Mouse (Mus musculus) midbrain, embryonic 10.5 days (tissue): ENCODE measurements at regions not wholly inside any gene's neighbourhood (a gene's known extent, or its start where the extent isn't known, plus 50 kb on each side); places are given as distances from the start of the nearest gene placed in this dataset.

Source experiments
- DNase-seq: peaks from one replicate; pipeline ENCODE4 v3.0.0-alpha.2; 2017; ENCODE audit warnings: low spot score
- H3K27ac ChIP-seq: fragments of 300-500 bp; sonication (generic); replicated peaks from 2 replicates; pipeline ENCODE4 v1.5.1; 2016; ENCODE audit warnings: mild to moderate bottlenecking
- H3K27me3 ChIP-seq: fragments of 300-500 bp; sonication (generic); 2 replicates; pipeline ENCODE4 v1.6.1; 2016; ENCODE audit warnings: low read depth, mild to moderate bottlenecking; ENCODE audit not compliant: poor library complexity, severe bottlenecking
- H3K36me3 ChIP-seq: fragments of 300-500 bp; sonication (generic); 2 replicates; pipeline ENCODE4 v1.6.1; 2016; ENCODE audit warnings: mild to moderate bottlenecking, moderate library complexity
- H3K4me1 ChIP-seq: fragments of 300-500 bp; sonication (generic); 2 replicates; pipeline ENCODE4 v1.6.1; 2016
- H3K4me3 ChIP-seq: fragments of 300-500 bp; sonication (generic); 2 replicates; pipeline ENCODE4 v1.5.1; 2016; ENCODE audit warnings: mild to moderate bottlenecking, moderate library complexity
- H3K9me3 ChIP-seq: fragments of 300-500 bp; sonication (generic); replicated peaks from 2 replicates; pipeline ENCODE4 v1.6.1; 2016; ENCODE audit warnings: mild to moderate bottlenecking
- WGBS: fragments of 180-500 bp; shearing (Covaris S2); methylation state at CpG from one replicate; pipeline ENCODE4 v1.1.7; 2016; 5-methylcytosine and 5-hydroxymethylcytosine counted together

- H3K36me3 ChIP-seq, result no peaks in the 10 kb centered on the region
- H3K27me3 ChIP-seq, result peaks cover 33% of the 10 kb centered on the region
- H3K4me3 ChIP-seq, result no peak overlapping the region
- H3K9me3 ChIP-seq, result no peaks in the 10 kb centered on the region
- H3K27ac ChIP-seq, result peak overlapping the region; percentile 33; the same call in 1 of the 2 replicates
- DNase-seq, result no peak
- 86% methylated on average over 14 of the region's 14 CpGs for WGBS
- peaks cover 35% of the 10 kb centered on the region for H3K4me1 ChIP-seq
Observed at GRCm38 (mm10) chr12:79959540-79960305, 153.1 kb downstream of the Zfp36l1 start.

GRCm38 (mm10) chr12:79957211-79957610 is 155.6 kb downstream of the Zfp36l1 start:
- no peak overlapping the region for H3K4me3 ChIP-seq
- H3K4me1 ChIP-seq, result peaks cover 29% of the 10 kb centered on the region
- WGBS, result 74% methylated on average over 4 of the region's 4 CpGs
- DNase-seq, result no peak
- peaks cover 33% of the 10 kb centered on the region for H3K27me3 ChIP-seq
- H3K36me3 ChIP-seq, result no peaks in the 10 kb centered on the region
- H3K27ac ChIP-seq, result peak overlapping the region; percentile 57
- H3K9me3 ChIP-seq, result no peaks in the 10 kb centered on the region

- no peak for DNase-seq
- 0 out of 2 replicates have a peak overlapping the region, but pooled peaks have one; percentile 57 for H3K27ac ChIP-seq
- no peak overlapping the region for H3K4me3 ChIP-seq
- no peaks in the 10 kb centered on the region for H3K9me3 ChIP-seq
- peaks cover 33% of the 10 kb centered on the region for H3K4me1 ChIP-seq
- peaks cover 29% of the 10 kb centered on the region for H3K27me3 ChIP-seq
- H3K36me3 ChIP-seq, result no peaks in the 10 kb centered on the region
- WGBS, result 92% methylated on average over 6 of the region's 6 CpGs
Observed at GRCm38 (mm10) chr12:79956351-79956750, 156.5 kb downstream of the Zfp36l1 start.

- WGBS, result 87% methylated on average over 2 of the region's 2 CpGs
- Histone ChIP-seq H3K36me3 (no peaks in the 10 kb centered on the region), H3K27ac (no peak overlapping the region), H3K27me3 (peaks cover 21% of the 10 kb centered on the region), H3K9me3 (no peaks in the 10 kb centered on the region), H3K4me1 (peaks cover 42% of the 10 kb centered on the region), H3K4me3 (no peak overlapping the region)
- DNase-seq, result no peak
Observed at GRCm38 (mm10) chr12:79955501-79955900, 157.3 kb downstream of the Zfp36l1 start.

GRCm38 (mm10) chr12:79950579-79951112 is 162.2 kb downstream of the Zfp36l1 start:
- WGBS, result 91% methylated on average over 7 of the region's 7 CpGs
- Histone ChIP-seq H3K4me3 (no peak overlapping the region), H3K27me3 (peaks cover 37% of the 10 kb centered on the region), H3K9me3 (no peaks in the 10 kb centered on the region), H3K27ac (no peak overlapping the region), H3K36me3 (no peaks in the 10 kb centered on the region), H3K4me1 (peaks cover 45% of the 10 kb centered on the region)
- DNase-seq, result no peak

- Histone ChIP-seq H3K9me3 (no peaks in the 10 kb centered on the region), H3K27ac (peak overlapping the region; percentile 77), H3K27me3 (peaks cover 31% of the 10 kb centered on the region), H3K4me1 (peaks cover 54% of the 10 kb centered on the region), H3K4me3 (no peak overlapping the region), H3K36me3 (no peaks in the 10 kb centered on the region)
- peak; percentile 55 for DNase-seq
- WGBS, result 36% methylated on average over 14 of the region's 14 CpGs
Observed at GRCm38 (mm10) chr12:79949101-79949824, 163.6 kb downstream of the Zfp36l1 start.

- no peaks in the 10 kb centered on the region for H3K36me3 ChIP-seq
- H3K27ac ChIP-seq, result peak overlapping the region; percentile 77; the same call in 1 of the 2 replicates
- H3K27me3 ChIP-seq, result peaks cover 41% of the 10 kb centered on the region
- no peaks in the 10 kb centered on the region for H3K9me3 ChIP-seq
- peaks cover 67% of the 10 kb centered on the region for H3K4me1 ChIP-seq
- 92% methylated on average over 4 of the region's 4 CpGs for WGBS
- no peak for DNase-seq
- H3K4me3 ChIP-seq, result no peak overlapping the region
Observed at GRCm38 (mm10) chr12:79947574-79947973, 165.2 kb downstream of the Zfp36l1 start.

- no peak for DNase-seq
- WGBS, result 79% methylated on average over 10 of the region's 10 CpGs
- Histone ChIP-seq H3K27me3 (peaks cover 49% of the 10 kb centered on the region), H3K9me3 (no peaks in the 10 kb centered on the region), H3K36me3 (no peaks in the 10 kb centered on the region), H3K4me3 (no peak overlapping the region), H3K27ac (peak overlapping the region; percentile 83), H3K4me1 (peaks cover 73% of the 10 kb centered on the region)
Observed at GRCm38 (mm10) chr12:79946777-79947176, 166.0 kb downstream of the Zfp36l1 start.

- Histone ChIP-seq H3K27ac (peak overlapping the region; percentile 83), H3K4me3 (no peak overlapping the region), H3K36me3 (no peaks in the 10 kb centered on the region), H3K27me3 (peaks cover 50% of the 10 kb centered on the region), H3K4me1 (peaks cover 64% of the 10 kb centered on the region), H3K9me3 (no peaks in the 10 kb centered on the region)
- DNase-seq, result no peak
- WGBS, result 94% methylated on average over 4 of the region's 4 CpGs
Observed at GRCm38 (mm10) chr12:79945899-79946298, 166.9 kb downstream of the Zfp36l1 start.

- peak; percentile 62 for DNase-seq
- 19% methylated on average over 6 of the region's 6 CpGs for WGBS
- H3K4me3 ChIP-seq, result no peak overlapping the region
- peaks cover 60% of the 10 kb centered on the region for H3K4me1 ChIP-seq
- peak overlapping the region; percentile 83 for H3K27ac ChIP-seq
- H3K9me3 ChIP-seq, result no peaks in the 10 kb centered on the region
- H3K36me3 ChIP-seq, result no peaks in the 10 kb centered on the region
- peaks cover 50% of the 10 kb centered on the region for H3K27me3 ChIP-seq
Observed at GRCm38 (mm10) chr12:79944714-79945493, 167.9 kb downstream of the Zfp36l1 start.

- H3K27ac ChIP-seq, result peak overlapping the region; percentile 83
- WGBS, result 87% methylated on average over 10 of the region's 10 CpGs
- peaks cover 53% of the 10 kb centered on the region for H3K4me1 ChIP-seq
- H3K9me3 ChIP-seq, result no peaks in the 10 kb centered on the region
- peaks cover 50% of the 10 kb centered on the region for H3K27me3 ChIP-seq
- no peak for DNase-seq
- H3K36me3 ChIP-seq, result no peaks in the 10 kb centered on the region
- H3K4me3 ChIP-seq, result no peak overlapping the region
Observed at GRCm38 (mm10) chr12:79944090-79944489, 168.7 kb downstream of the Zfp36l1 start.

- 63% methylated on average over 10 of the region's 10 CpGs for WGBS
- H3K27me3 ChIP-seq, result peaks cover 38% of the 10 kb centered on the region
- no peak overlapping the region for H3K4me3 ChIP-seq
- H3K4me1 ChIP-seq, result peaks cover 43% of the 10 kb centered on the region
- peak overlapping the region; percentile 56 for H3K27ac ChIP-seq
- no peaks in the 10 kb centered on the region for H3K36me3 ChIP-seq
- DNase-seq, result no peak
- no peaks in the 10 kb centered on the region for H3K9me3 ChIP-seq
Observed at GRCm38 (mm10) chr12:79942563-79943131, 170.2 kb downstream of the Zfp36l1 start.
